Mouse (Mus musculus) midbrain, embryonic 16.5 days (tissue): Measurements from ENCODE around the gene Mrpl10. TPM values are rescaled to one million over a fixed set of nuclear protein-coding genes. Genes with fewer than 3 reads are reported as not detected.
A peak's percentile ranks its signal among the peaks of the same experiment; 100 is the strongest.

ENCODE experiments used
- ATAC-seq: fragments of 200-750 bp; cut with Nextera tagmentation; 2 replicates; pipeline ENCODE4 v1.8.0; 2017; ENCODE audit warnings: moderate TSS enrichment
- H3K27ac ChIP-seq: fragments of 300-500 bp; sonication (generic); 2 replicates; pipeline ENCODE4 v1.5.1; 2014; ENCODE audit warnings: mild to moderate bottlenecking, low read length, mixed read lengths
- H3K27me3 ChIP-seq: fragments of 300-500 bp; sonication (generic); 2 replicates; pipeline ENCODE4 v1.6.1; 2014; ENCODE audit warnings: low read depth, low read length, mixed read lengths; ENCODE audit not compliant: control insufficient read depth, insufficient read depth
- H3K36me3 ChIP-seq: fragments of 300-500 bp; sonication (generic); 2 replicates; pipeline ENCODE4 v1.6.1; 2014; ENCODE audit warnings: mild to moderate bottlenecking, low read length, moderate library complexity, mixed read lengths; ENCODE audit not compliant: control insufficient read depth, insufficient read depth
- H3K4me1 ChIP-seq: fragments of 300-500 bp; sonication (generic); 2 replicates; pipeline ENCODE4 v1.6.1; 2014; ENCODE audit warnings: mild to moderate bottlenecking, low read length, mixed read lengths; ENCODE audit not compliant: control insufficient read depth, insufficient read depth
- H3K4me2 ChIP-seq: fragments of 300-500 bp; sonication (generic); 2 replicates; pipeline ENCODE4 v1.6.1; 2014; ENCODE audit warnings: mild to moderate bottlenecking, low read length, mixed read lengths
- H3K4me3 ChIP-seq: fragments of 300-500 bp; sonication (generic); 2 replicates; pipeline ENCODE4 v1.5.1; 2014; ENCODE audit warnings: low read depth, mild to moderate bottlenecking, low read length, moderate library complexity, mixed read lengths
- H3K9ac ChIP-seq: fragments of 300-500 bp; sonication (generic); 2 replicates; pipeline ENCODE4 v1.6.1; 2014; ENCODE audit warnings: low read depth, low read length, mixed read lengths
- H3K9me3 ChIP-seq: fragments of 300-500 bp; sonication (generic); replicated peaks from 2 replicates; pipeline ENCODE4 v1.6.1; 2014; ENCODE audit warnings: mild to moderate bottlenecking, low read length, mixed read lengths; ENCODE audit not compliant: control insufficient read depth, poor library complexity, severe bottlenecking
- WGBS: fragments of 180-500 bp; shearing (Covaris S2); extraction: QIAGEN DNeasy Blood & Tissue Kit; methylation state at CpG from one replicate; pipeline ENCODE4 v1.1.7; 2014; 5-methylcytosine and 5-hydroxymethylcytosine counted together
- polyA plus RNA-seq: library from polyadenylated mRNA; unstranded; fragments of >200 nt; fragmentation: Nextera tagmentation; extraction: Ambion mirVana; gene quantifications from 2 replicates; pipeline ENCODE4 v1.2.1, GENCODE M21; 2015

Gene Mrpl10
- polyA plus RNA-seq, 1 experiment from 2014 or later: 58.9 TPM

GRCm38 (mm10) chr11:97007093-97007794 lies 34.1 kb upstream of the Mrpl10 start:
- H3K36me3 ChIP-seq: no peaks in the 10 kb centered on the region
- WGBS: 72% methylated on average over 9 of the region's 9 CpGs
- no peaks in the 10 kb centered on the region for H3K9me3 ChIP-seq
- no peak overlapping the region for H3K4me3 ChIP-seq
- H3K4me2 ChIP-seq: no peak overlapping the region
- H3K9ac ChIP-seq: no peak overlapping the region
- no peak for ATAC-seq
- no peaks in the 10 kb centered on the region; the same call in 1 of the 2 replicates for H3K27me3 ChIP-seq
- H3K27ac ChIP-seq: no peak overlapping the region
- no peaks in the 10 kb centered on the region for H3K4me1 ChIP-seq

- Histone ChIP-seq H3K27ac (no peak overlapping the region), H3K36me3 (no peaks in the 10 kb centered on the region), H3K4me1 (no peaks in the 10 kb centered on the region), H3K4me2 (no peak overlapping the region), H3K4me3 (no peak overlapping the region), H3K9ac (no peak overlapping the region), H3K27me3 (peaks cover 1% of the 10 kb centered on the region), H3K9me3 (no peaks in the 10 kb centered on the region)
- WGBS: 70% methylated on average over 8 of the region's 8 CpGs
- ATAC-seq: no peak
These were observed 32.1 kb upstream of the Mrpl10 start for GRCm38 (mm10) chr11:97009198-97009790.

GRCm38 (mm10) chr11:97013121-97013670 lies 28.2 kb upstream of the Mrpl10 start, which contains the start of gene Sp6:
Gene Sp6 (plus strand): TSS chr11:97013394.
- WGBS: 24% methylated on average over 7 of the region's 8 CpGs
- H3K4me1 ChIP-seq: no peaks in the 10 kb centered on the region
- no peaks in the 10 kb centered on the region for H3K36me3 ChIP-seq
- H3K27me3 ChIP-seq: peaks cover 23% of the 10 kb centered on the region
- no peak within 1 kb of the TSS for H3K9ac ChIP-seq
- ATAC-seq: no peak
- H3K4me3 ChIP-seq: no peak within 1 kb of the TSS
- H3K4me2 ChIP-seq: no peak within 1 kb of the TSS
- H3K9me3 ChIP-seq: no peaks in the 10 kb centered on the region
- H3K27ac ChIP-seq: no peak within 1 kb of the TSS

GRCm38 (mm10) chr11:97017696-97018582 lies 23.4 kb upstream of the Mrpl10 start:
- no peaks in the 10 kb centered on the region for H3K36me3 ChIP-seq
- no peak for ATAC-seq
- H3K9me3 ChIP-seq: no peaks in the 10 kb centered on the region
- no peak overlapping the region for H3K27ac ChIP-seq
- peak overlapping the region; percentile 30 for H3K4me3 ChIP-seq
- peaks cover 61% of the 10 kb centered on the region for H3K27me3 ChIP-seq
- WGBS: 1% methylated on average over 36 of the region's 36 CpGs
- peak overlapping the region; percentile 44 for H3K4me2 ChIP-seq
- H3K4me1 ChIP-seq: peaks cover 15% of the 10 kb centered on the region; the same call in 1 of the 2 replicates
- H3K9ac ChIP-seq: no peak overlapping the region

GRCm38 (mm10) chr11:97018583-97019344 lies 22.6 kb upstream of the Mrpl10 start:
- no peak for ATAC-seq
- H3K4me2 ChIP-seq: peak overlapping the region; percentile 44
- peaks cover 70% of the 10 kb centered on the region for H3K27me3 ChIP-seq
- no peaks in the 10 kb centered on the region for H3K9me3 ChIP-seq
- peaks cover 15% of the 10 kb centered on the region; the same call in 1 of the 2 replicates for H3K4me1 ChIP-seq
- peak overlapping the region; percentile 30 for H3K4me3 ChIP-seq
- whole genome bisulfite sequencing: under 1% methylated on average over 52 of the region's 68 CpGs
- no peak overlapping the region; the same call in 1 of the 2 replicates for H3K9ac ChIP-seq
- no peak overlapping the region for H3K27ac ChIP-seq
- H3K36me3 ChIP-seq: no peaks in the 10 kb centered on the region

GRCm38 (mm10) chr11:97019345-97019708 lies 22.0 kb upstream of the Mrpl10 start:
- no peak overlapping the region for H3K4me2 ChIP-seq
- H3K4me1 ChIP-seq: peaks cover 15% of the 10 kb centered on the region; the same call in 1 of the 2 replicates
- no peak overlapping the region for H3K27ac ChIP-seq
- no peak overlapping the region for H3K9ac ChIP-seq
- no peaks in the 10 kb centered on the region for H3K9me3 ChIP-seq
- no peak overlapping the region for H3K4me3 ChIP-seq
- no peak for ATAC-seq
- H3K27me3 ChIP-seq: peaks cover 74% of the 10 kb centered on the region
- 3% methylated on average over 13 of the region's 13 CpGs for WGBS
- no peaks in the 10 kb centered on the region for H3K36me3 ChIP-seq

GRCm38 (mm10) chr11:97021121-97021765 lies 20.1 kb upstream of the Mrpl10 start:
- Histone ChIP-seq H3K4me3 (no peak overlapping the region; the same call in 1 of the 2 replicates), H3K27me3 (peaks cover 73% of the 10 kb centered on the region), H3K36me3 (no peaks in the 10 kb centered on the region), H3K9ac (no peak overlapping the region), H3K4me1 (peaks cover 17% of the 10 kb centered on the region; the same call in 1 of the 2 replicates), H3K27ac (no peak overlapping the region), H3K4me2 (peak overlapping the region; percentile 57; the same call in 1 of the 2 replicates), H3K9me3 (no peaks in the 10 kb centered on the region)
- WGBS: under 1% methylated on average over 26 of the region's 27 CpGs
- ATAC-seq: 0 out of 2 replicates have a peak, but pooled peaks have one; percentile 37
